Mouse (Mus musculus) urinary bladder, adult 2 months (tissue): Measurements from ENCODE around the gene 4930402F06Rik. TPM values are rescaled to one million over a fixed set of nuclear protein-coding genes. Genes with fewer than 3 reads are reported as not detected.

Experiments used
- DNase-seq: peaks from one replicate; pipeline ENCODE4 v3.0.0; 2022; ENCODE audit warnings: low spot score
- polyA plus RNA-seq: library from polyadenylated mRNA; depleted of rRNA; stranded (reverse); fragments of >200 nt; gene quantifications from 2 replicates; pipeline ENCODE4 v1.2.3, GENCODE M21; 2012; rRNA removed

Gene 4930402F06Rik
- polyA plus RNA-seq, result not detected in 2 replicates

GRCm38 (mm10) chr2:35397096-35397495, at the start of gene 4930402F06Rik:
TSS of gene 4930402F06Rik (minus strand) at chr2:35397175.
- no peak for DNase-seq

GRCm38 (mm10) chr2:35446300-35446699, 49.3 kb upstream of the 4930402F06Rik start:
- no peak for DNase-seq

- no peak for DNase-seq
Observed at GRCm38 (mm10) chr2:35445610-35446009, 48.6 kb upstream of the 4930402F06Rik start.

GRCm38 (mm10) chr2:35444764-35445262, 47.8 kb upstream of the 4930402F06Rik start:
- no peak for DNase-seq

GRCm38 (mm10) chr2:35443981-35444763, 47.2 kb upstream of the 4930402F06Rik start:
- DNase-seq, result no peak

GRCm38 (mm10) chr2:35443325-35443724, 46.4 kb upstream of the 4930402F06Rik start:
- DNase-seq, result no peak

GRCm38 (mm10) chr2:35442079-35442478, 45.1 kb upstream of the 4930402F06Rik start:
- DNase-seq, result no peak

- DNase-seq, result no peak
Observed at GRCm38 (mm10) chr2:35441419-35441818, 44.4 kb upstream of the 4930402F06Rik start.

GRCm38 (mm10) chr2:35440480-35440879, 43.5 kb upstream of the 4930402F06Rik start:
- no peak for DNase-seq

GRCm38 (mm10) chr2:35437796-35438195, 40.8 kb upstream of the 4930402F06Rik start:
- DNase-seq, result no peak

- DNase-seq, result no peak
Observed at GRCm38 (mm10) chr2:35434576-35435123, 37.7 kb upstream of the 4930402F06Rik start.

GRCm38 (mm10) chr2:35433428-35433827, 36.5 kb upstream of the 4930402F06Rik start:
- no peak for DNase-seq

- no peak for DNase-seq
Observed at GRCm38 (mm10) chr2:35432472-35432871, 35.5 kb upstream of the 4930402F06Rik start.

- no peak for DNase-seq
Observed at GRCm38 (mm10) chr2:35432011-35432410, 35.0 kb upstream of the 4930402F06Rik start.

- DNase-seq, result no peak
Observed at GRCm38 (mm10) chr2:35430806-35431205, 33.8 kb upstream of the 4930402F06Rik start.

GRCm38 (mm10) chr2:35428615-35429300, 31.8 kb upstream of the 4930402F06Rik start:
- DNase-seq, result no peak

GRCm38 (mm10) chr2:35427559-35427958, 30.6 kb upstream of the 4930402F06Rik start:
- DNase-seq, result no peak

- DNase-seq, result no peak
Observed at GRCm38 (mm10) chr2:35423711-35424339, 26.9 kb upstream of the 4930402F06Rik start.

- no peak for DNase-seq
Observed at GRCm38 (mm10) chr2:35422384-35422783, 25.4 kb upstream of the 4930402F06Rik start.

- DNase-seq, result no peak
Observed at GRCm38 (mm10) chr2:35420681-35421080, 23.7 kb upstream of the 4930402F06Rik start.

GRCm38 (mm10) chr2:35419671-35420070, 22.7 kb upstream of the 4930402F06Rik start:
- DNase-seq, result no peak

- no peak for DNase-seq
Observed at GRCm38 (mm10) chr2:35419243-35419642, 22.3 kb upstream of the 4930402F06Rik start.
